Mouse (Mus musculus): ENCODE results near the gene Itpripl2.

The Itpripl2 gene

DNA sequence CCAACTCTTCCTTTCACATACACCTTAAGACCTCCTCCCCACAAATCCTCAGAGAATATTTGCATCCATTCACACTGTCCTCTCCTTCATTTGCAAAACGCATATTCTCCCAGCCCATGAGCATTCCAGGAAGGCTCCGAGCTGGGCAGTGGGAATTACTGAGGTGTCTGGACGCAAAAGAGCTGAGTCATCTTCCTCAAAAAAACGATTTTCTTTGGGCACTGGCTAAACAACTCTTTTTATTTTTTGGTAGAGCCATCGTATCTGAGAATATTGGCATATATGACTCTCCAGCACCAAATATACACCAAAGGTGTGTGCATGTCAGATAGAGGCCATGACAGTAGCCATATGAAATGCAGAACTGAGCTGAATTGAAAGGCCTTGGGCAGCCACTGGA is 4.9 kb downstream of the Itpripl2 start:
- DNase-seq: no peak

- no peak for DNase-seq
Measured at GRCm38 (mm10) chr7:118483996-118484395, 7.8 kb downstream of the Itpripl2 start.

DNA sequence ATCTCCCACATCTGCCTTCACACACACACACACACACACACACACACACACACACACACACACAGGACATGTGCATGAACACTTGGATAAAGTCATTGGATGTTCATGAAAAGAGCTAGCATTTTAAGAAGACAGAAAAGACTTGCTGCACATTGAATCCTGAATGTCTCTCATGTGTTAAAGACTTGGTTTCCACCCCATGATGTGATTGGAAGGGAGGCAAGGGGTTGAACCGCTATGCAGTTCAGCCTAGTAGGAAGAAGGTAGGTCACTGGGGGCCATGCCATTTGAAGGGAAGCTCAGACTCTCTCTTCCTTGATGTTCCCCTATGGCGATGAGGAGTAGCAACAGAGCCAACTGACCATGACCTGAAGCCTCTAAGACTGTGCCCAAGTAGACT is 9.8 kb downstream of the Itpripl2 start:
- DNase-seq: no peak

DNA sequence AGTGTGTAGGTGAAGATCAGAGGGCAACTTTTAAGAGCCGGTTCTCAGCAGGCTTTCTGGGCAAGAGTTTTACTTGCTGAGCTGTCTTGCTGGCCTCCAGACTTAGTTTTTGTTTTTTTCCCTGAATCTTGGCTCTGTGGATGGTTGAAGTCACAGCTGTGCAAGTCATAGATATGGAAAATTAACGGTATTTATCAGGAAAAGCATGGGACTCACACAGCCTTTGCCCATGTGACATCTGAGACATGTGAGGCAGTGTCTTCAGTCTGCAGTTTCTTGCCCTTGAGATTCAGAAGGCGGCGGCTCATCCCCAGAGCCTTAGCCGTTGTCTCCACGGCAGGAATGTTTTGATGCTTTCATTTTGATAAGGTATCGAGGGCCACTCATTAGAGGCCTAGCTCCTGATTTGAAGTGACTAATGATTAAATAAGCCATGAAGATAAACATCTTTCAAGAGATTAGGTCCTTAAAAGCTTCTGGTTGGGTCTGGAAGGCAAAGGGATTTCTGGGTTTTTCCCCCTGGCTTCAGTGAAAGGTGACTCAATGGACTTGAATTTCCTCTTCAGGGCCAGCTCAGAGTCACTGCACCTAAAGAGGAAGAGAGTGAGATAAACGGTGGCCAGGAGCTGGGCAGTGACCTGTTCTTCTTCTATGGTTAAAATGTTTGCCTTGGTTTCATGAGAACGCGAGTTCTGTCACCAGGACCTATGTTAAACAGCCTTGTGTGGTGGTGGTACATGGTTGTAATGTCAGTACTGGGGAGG is 10.5 kb downstream of the Itpripl2 start:
- no peak for DNase-seq

DNA sequence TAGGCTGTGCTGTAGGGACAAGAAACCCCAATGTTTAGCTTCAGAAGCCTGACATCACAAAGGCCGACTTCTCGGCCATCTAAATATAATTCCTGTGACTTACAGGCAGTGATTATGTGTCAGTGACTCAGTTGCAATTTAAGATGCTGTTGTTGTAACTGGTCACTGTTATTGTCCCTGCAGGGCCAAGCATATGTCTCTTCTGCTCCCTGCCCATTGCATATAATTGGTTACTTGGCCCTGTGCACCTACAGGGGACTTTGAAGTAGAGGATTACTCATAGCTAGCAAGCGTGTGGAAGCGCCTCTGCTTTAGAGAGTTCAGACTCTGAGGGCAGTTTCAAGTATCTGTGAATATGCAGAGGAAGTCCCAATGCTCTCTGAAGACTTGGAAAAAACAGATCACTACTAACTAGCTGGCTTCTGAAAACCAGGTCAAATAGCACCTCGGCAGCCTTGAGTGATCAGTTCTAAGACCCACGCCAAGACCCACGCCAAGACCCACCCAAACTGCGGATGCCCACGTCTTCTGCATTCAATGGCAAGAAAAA is 11.5 kb downstream of the Itpripl2 start:
- DNase-seq: no peak

GRCm38 (mm10) chr7:118478835-118479312 is 12.9 kb downstream of the Itpripl2 start:
- no peak for DNase-seq

- no peak for DNase-seq
Measured at GRCm38 (mm10) chr7:118476428-118476827, 15.3 kb downstream of the Itpripl2 start.

GRCm38 (mm10) chr7:118475008-118475705 is 16.6 kb downstream of the Itpripl2 start:
- no peak for DNase-seq

DNA sequence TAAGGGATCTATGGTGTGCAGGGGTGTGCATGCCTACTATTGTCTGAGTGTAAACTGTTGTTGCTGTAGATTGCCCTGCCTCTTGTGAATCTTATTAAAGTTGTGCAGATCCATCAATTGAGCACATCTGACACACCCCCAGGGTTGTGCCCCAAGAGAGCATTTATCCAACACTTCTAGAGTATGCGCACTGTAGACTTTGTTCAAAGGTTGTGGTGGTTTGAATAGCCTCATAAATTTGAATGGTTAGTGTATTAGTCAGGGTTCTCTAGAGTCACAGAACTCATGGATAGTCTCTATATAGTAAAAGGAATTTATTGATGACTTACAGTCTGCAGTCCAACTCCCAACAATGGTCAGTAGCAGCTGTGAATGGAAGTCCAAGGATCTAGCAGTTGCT is 18.9 kb downstream of the Itpripl2 start:
- no peak for DNase-seq

GRCm38 (mm10) chr7:118468060-118468459 is 23.7 kb downstream of the Itpripl2 start:
- DNase-seq: no peak

GRCm38 (mm10) chr7:118464432-118464831 is 27.3 kb downstream of the Itpripl2 start:
- DNase-seq: no peak

GRCm38 (mm10) chr7:118462818-118463762 is 28.7 kb downstream of the Itpripl2 start:
- no peak for DNase-seq

- DNase-seq: no peak
Measured at GRCm38 (mm10) chr7:118461400-118462136, 30.2 kb downstream of the Itpripl2 start.

DNA sequence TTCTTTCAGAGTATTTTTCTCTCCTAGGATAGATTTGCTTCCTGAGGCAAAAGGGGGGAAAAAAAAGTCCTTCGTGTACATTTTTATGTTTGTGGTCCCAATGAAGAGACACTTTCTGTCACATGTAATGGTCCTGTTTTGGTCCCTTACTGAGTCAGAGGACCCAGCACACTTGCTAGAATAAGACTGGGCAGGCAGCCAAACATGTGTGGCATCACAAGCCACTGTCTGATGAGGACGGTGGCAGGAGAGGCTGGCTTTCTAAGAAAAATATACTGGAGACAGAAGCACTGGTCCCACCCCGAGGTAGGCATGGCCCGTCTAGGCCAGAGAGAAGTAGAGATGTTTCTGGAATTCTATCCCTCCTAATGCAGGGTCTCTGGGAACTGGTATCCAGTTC is 38.1 kb downstream of the Itpripl2 start:
- no peak for DNase-seq

DNA sequence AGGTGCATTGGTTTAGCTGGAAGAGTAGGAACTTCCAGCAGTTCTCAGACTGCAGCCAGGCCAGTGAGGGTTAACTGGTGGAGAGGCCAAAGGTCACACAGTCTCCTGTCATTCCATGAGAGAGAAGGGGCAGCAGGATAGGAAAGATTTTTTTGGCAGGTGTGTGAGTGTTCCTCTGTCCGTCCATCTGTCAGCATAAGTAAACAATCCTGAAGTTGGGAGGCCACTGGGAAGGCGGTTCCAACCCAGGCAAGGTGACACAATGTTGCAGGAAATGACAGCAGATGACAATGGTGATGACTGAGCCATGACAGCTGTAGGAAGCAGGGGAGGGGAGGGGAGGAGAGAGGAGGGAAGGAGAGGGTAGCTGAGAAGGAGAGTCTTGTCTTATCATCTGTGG is 38.8 kb downstream of the Itpripl2 start:
- DNase-seq: no peak

DNA sequence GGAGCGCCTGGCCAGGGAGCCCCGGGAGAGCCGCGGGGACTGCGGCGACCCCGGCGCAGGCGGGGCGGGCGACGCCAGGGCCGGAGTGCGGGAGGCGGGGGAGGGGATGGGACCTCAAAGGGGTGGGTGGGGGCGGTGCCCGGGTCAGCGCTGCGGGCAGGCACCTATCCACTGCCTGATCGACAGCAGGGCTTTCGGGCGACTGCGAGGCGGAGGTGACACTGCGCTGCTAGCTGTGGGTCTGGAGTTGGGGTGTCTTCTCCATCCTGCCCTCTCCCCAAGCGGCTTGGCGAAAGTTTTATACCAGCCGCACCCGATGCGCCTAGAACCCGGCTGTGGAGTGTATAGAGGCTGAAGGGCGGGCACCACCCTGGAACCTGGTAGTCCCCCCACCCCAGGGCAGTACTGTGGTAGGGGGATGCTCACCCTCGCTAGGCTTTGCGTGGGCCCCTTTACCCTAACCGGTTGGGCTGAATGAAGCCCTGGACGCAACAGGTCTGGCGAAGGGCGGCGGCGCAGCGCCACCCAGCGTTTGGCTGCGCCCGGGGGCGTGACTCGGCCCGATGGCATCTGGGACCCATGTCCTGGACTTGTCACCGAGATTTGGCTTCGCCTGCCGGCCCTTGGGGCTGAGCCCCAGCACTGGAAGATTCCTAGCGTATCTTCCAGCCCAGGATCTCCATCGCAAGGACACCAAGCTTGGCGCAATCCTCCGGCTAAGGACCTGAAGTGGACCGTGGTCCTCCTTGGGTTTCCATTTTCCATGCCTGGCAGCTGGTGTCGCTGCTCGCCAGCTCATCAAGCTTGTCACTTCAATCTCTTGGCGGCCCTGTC is 43.4 kb downstream of the Itpripl2 start, which contains the start of gene Syt17:
TSS of gene Syt17 (minus strand) at position 89 of the 834 bp plus-strand sequence.
- peak; percentile 87 for DNase-seq

GRCm38 (mm10) chr7:118447291-118448133 is 44.3 kb downstream of the Itpripl2 start:
- DNase-seq: peak; percentile 76

GRCm38 (mm10) chr7:118443895-118444485 is 47.8 kb downstream of the Itpripl2 start:
- no peak for DNase-seq

- DNase-seq: no peak
Measured at GRCm38 (mm10) chr7:118443371-118443770, 48.4 kb downstream of the Itpripl2 start.

DNA sequence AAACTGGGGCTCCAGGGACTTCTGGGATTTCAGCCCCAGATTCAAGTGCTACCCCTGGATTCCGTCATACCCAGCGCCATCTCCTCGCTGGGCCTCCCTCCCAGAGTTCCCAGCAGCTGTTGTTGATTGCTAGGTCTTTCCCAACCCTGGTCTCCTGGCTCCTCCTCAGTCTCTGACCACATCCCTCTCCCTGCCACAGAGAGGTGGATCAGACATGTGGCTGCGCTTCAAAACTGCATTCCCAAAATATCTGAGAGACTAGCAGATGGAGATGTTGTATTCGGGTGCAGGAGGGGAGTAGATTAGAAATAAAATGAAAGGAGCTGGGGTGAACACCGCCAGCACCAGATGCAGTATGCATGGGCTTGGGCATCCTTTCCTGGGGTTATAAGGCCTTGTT is 50.2 kb downstream of the Itpripl2 start:
- DNase-seq: no peak

All from embryo, embryonic 11 days (tissue).